Mouse (Mus musculus) lung, adult 2 months (tissue): ENCODE measurements around the gene Taar8b.
"Not testable (repeated sequence)": the region's sequence is repeated elsewhere in the genome, so short reads cannot be mapped to it uniquely, and the experiment has no call there.

Experiments
- CTCF ChIP-seq: fragments of 200-500 bp; IDR thresholded peaks from 2 replicates; pipeline ENCODE4 v1.5.1; 2011; ENCODE audit warnings: mild to moderate bottlenecking, low read length, control low read depth; ENCODE audit not compliant: insufficient read depth
- POLR2A ChIP-seq: fragments of 200-500 bp; IDR thresholded peaks from 2 replicates; pipeline ENCODE4 v1.6.1; 2011; ENCODE audit warnings: low read depth, mild to moderate bottlenecking, control low read depth, low read length, borderline replicate concordance; ENCODE audit errors: extremely low read depth

- TF ChIP-seq POLR2A, CTCF: not testable (repeated sequence)
Observed at GRCm38 (mm10) chr10:24076200-24076599, 15.9 kb downstream of the Taar8b start, which contains the start of gene Taar8a.
